Mouse (Mus musculus) megakaryocyte-erythroid progenitor cell, adult 5-6 weeks (primary cell): ENCODE measurements at regions not wholly inside any gene's neighbourhood (a gene's known extent, or its start where the extent isn't known, plus 50 kb on each side); places are given as distances from the start of the nearest gene placed in this dataset.

Experiments
- ATAC-seq: replicated peaks from 2 replicates; pipeline ENCODE4 v1.8.0; 2016; ENCODE audit warnings: mild to moderate bottlenecking, inconsistent platforms; ENCODE audit not compliant: severe bottlenecking, poor library complexity, low FRiP score, low TSS enrichment

DNA sequence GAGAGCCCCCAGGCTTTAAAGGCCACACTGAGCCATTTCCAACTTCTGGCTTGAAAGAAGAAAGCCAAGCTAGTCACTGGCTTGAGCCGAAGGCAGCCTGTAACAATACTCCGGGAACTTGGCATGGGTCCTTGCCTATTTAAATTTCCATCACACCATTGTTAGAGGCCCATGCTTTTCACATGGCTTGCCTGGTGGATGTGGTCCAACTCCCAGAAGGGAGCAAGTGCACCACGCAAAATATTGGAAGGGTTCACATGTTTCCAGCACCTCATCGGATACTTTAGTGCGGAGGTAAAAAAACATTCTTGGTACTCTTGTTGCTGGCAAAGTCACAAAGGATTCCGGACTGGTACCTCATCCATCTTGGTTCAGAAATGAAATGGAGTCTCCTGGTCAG is 426.8 kb upstream of the Gm765 start:
- no peak for ATAC-seq

DNA sequence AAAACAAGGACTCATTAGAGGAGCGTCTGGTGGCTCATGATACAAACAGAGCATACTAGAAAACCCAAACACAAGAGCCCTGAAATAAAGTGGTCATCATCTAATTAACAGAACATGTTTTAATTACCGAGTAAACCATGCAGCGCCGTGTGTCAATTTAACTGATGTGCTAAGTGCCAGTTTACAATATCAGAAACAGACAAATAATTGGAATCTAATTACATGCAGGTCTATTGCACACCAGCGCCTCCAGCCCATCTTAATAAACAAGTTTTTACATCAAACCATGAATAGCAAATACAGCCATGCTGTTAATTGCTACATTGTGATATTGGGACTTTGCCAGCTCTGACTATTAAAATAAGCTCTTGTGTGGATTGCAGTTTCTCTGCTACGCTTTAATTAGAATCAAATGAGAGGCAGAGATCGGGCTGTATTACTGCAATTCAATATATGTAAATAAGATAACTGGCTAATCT is 425.3 kb upstream of the Gm765 start:
- no peak for ATAC-seq

DNA sequence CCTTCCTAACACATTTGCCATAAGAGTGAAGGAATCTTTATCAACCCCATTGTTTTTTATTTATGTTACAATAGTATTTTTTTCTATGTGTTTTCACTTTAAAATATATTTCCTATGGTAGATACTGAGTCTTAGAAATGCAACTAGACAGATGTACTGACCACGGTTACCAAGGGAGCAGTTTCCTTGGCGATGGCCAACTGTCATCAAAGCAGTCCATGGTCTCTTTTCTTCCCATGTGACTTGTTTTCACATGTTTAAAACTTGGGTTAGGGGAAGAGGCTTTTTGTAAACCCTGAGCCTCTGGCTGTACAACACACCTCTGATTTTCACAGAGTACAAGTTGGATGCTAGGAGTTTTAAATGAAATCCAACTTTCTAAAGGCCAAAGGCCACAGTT is 411.9 kb upstream of the Gm765 start:
- ATAC-seq = no peak

DNA sequence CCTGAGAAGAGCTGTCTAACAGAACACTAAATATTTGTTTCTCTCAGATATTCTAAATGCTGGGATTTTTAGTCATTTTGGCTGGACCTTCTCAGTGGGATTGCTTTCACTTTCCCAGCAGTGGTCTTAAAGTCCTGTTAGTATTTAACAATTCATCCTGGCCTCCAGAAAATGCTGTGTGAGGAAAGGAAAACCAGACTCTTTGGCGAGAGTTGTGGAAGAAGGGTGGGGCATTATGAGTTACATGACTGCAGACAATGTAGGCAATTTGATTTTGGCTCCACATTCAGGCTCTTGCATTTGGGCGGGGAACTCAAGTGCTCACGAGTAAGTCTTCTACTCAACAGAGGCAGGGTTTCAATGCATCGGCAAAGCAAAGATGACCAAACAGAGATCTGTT is 406.1 kb upstream of the Gm765 start:
- ATAC-seq = no peak

DNA sequence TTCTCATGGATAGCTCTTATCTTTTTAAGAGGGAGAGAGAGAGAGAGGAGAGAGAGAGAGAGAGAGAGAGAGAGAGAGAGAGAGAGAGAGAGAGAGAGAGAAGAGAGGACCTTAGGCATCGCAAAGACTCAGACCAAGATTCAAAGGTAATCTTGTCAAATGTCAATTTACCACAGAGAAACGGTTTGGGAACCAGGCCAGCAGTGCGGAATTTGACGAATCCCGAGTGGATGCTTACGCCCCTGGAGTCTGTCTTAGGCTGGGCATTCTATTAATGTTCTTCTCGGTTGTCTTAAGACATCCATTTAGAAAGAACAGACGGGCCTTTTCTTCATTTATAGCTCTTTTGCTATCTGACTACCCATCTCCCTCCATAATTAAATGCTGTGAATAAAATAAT is 404.4 kb upstream of the Gm765 start:
- no peak for ATAC-seq

DNA sequence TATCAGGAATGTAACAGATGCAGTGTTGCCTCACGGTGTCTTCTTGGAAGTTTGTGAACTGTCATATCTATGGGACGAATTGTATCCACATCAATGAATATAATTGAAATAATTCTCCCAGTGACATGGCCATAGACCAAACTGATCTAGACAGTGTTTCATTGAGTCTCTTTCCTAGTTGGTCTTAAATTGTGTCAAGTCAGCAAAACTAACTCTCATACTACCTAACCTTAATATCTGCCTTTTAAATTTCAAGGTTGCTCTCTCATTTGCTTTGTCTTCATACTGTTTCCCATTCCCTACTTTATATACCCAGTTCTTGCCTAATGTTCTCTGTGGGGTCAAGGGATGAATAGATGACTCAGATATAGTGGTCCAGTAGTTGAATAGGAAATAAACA is 397.9 kb upstream of the Gm765 start:
- no peak for ATAC-seq

DNA sequence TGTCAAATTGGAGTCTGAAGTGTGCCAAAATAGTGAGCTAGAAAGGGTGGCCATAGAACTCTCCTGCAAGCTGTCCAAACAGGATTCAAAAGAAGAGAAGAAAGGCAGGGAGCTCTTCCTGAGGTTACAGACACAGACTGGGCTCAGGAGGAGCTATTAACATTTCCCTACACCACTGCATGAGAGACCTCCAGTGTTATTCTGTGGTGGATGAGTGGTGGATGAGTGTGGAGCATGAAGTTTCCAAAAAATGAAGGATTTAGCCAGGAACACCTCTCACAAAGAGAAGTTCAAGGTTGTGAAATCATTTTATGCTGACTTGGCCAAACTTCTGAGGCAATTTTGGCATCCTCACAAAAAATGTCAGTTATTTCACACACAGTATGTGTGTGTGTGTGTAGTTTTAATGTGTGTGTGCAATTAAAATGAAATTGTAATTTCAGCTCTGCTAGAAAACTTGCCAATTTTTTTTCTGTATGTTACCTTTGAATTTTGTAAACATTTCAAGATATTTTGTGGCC is 388.5 kb upstream of the Gm765 start:
- no peak for ATAC-seq

DNA sequence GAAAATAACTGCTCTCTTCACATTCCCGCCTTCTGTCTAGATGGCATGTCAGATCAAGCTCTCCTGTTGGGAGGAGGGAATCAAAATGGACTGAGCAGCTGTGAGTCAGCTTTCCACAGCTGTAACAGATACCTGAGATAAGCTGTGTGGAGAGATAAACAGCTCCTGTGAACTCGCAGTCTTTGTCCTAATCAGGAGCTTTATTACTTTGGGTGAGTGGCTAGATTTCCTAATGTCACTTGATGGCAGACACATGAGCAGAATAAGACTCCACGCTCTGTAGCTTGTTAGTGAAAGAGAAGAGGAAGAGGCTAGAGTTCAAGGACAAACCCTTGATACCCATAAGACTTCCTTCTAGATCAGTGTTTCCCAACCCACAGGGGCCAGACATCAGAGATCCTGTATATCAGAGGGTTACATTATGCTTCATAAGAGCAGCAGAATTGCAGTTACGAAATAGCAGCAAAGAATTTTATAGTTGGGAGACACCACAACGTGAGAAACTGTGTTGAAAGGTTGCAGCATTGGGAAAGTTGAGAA is 384.1 kb upstream of the Gm765 start:
- no peak for ATAC-seq

DNA sequence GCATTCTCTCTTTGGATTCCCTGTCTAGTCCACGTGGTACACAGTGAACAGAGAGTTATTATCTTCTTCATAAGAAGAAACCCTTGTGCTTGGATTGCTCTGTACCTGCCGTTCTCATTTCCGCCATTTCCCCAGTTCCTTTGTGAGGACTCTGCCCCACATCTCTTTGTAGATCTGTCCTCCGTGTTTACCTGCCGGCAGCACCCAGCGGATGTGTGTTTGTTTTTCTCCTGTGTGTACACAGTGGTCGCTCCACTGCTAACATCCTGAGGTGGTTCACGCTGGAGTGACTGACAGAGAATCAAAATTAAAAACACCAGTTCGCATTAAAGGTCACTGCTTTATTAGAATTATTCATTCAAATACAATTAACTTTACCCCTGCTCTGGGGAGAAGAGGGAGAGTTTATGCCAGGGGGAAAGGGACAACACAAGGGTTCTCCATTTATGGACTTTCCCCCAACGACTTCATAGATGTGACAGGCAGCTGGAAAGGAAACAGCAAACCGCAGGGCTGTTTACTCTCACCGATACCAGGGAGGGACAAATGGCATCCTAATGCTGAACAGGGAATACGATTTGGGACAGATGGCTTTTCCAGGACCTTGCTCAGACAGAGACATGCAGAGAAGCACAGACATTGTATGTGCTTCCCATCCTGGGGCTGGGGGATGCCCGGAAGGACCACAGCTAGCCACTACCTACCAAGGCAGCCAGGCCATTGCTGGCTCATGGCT is 362.5 kb upstream of the Gm765 start:
- ATAC-seq = no peak

DNA sequence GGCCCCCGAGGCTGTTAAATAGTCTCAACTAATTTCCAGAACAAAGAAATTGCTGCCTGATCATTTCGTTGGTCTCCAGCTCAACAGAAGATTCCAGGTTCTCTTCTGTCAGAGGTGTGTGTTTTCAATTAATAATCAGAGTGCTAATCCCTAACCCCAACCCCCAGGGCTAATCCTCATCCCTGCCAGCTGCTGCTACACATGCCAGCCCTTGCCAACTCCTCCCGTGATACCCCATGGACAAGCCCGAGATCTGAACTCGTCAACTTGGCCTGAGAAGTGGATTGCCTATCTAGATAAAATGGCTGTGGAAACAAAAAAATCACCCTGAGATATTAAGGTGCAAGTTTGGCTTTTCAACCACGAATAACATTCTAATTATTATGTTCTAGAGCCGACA is 355.0 kb upstream of the Gm765 start:
- no peak for ATAC-seq

DNA sequence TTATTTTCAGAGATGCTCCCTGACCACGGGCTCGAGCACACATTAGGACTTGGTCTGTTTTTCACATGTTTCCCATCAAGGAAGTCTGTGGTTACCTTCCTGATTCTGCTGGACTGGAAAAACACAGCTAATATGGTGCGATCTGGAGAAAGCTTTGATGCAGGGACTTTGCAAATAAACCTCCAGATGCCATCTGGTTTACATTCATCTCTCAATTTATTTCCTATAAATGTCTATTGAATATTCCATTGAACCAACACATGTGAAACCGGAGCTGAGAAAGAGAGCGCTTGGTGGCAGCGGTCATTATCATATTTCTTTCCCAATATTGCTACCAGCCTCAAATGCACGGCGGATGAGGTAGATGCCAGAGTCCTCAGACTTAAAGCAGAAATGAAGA is 350.9 kb upstream of the Gm765 start:
- no peak for ATAC-seq

DNA sequence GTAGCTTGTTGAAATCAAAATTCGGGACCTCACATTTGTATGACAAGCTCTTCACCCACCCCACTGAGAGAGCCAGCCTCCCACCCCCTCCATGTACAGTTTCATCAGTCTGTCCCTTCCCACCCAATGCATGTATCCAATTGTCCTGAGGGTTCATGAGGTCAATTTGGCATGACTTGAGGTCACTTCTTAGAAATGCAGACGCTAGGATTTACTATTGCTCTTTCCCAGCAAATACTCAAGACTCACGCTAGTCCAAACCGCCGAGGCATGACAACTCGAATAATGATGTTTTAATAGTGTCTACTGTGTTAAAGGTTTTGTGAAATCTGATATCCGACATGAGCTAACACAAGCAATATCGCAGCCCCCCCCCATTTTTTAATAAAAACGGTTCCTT is 347.6 kb upstream of the Gm765 start:
- no peak for ATAC-seq

DNA sequence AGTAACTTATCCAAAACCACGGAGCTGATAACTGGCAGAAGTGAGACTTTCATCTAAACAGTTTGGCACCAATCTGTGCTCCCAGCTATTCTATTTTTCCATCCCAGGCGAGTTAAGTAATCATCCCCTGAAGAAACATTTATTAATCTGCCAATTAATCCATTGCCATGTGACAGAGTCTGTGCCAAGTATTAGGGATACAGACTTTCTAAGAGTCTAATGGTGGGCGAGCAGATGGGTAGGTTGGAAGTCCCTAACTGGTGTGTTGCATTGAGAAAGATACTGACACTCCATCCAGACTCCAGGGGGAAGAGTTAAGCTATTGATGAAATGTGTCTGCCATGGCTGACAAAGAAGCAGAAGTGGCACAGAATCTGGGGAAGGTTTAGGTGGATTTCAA is 346.8 kb upstream of the Gm765 start:
- no peak for ATAC-seq

DNA sequence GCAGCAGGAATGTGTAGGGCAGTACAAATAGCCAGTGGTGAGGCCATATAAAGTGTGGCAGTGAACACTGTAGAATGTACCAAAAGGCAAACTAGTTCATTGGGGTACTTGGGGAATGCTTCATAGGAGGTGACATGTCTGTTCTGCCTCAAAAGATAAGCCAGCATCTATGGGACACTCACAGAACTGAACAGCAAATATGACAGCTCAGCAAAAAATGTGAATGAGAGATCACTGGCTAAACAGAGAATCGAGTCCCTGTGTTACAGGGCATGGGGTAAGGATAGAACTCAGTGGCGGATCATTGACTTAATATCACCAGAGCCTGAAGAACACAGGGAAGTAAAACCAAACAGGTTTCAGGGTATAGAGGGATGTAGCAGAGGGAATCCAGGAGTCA is 346.1 kb upstream of the Gm765 start:
- ATAC-seq = no peak

DNA sequence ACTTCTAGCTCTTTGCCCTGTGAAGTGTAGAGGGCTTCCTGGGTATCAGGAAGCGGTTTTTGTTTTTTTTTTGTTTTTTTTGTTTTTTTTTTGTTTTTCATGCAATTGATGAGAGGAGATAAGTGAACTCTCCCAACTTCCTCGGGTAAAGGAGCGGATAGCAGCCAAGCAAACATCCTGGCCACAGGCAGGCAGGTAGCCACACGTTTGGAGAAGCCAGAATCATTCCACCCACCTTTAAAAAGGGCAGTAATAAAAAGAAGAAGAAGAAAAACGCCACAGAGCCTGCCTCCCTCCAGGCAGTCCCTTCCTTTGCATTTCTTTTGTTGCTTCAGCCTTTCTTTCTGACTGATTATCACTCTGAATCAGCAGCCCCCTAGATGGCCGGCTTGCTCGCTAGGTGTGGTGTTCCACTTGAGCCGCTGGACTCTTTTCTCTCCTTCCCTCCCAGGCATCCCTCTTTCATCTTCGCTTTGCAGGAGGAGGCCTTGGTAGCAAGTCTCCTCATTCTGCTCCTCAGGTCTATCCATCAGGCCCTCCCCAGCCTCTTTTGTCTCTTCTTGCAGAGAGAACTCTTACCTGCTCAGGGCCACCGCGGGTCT is 323.9 kb upstream of the Gm765 start:
- ATAC-seq = no peak

DNA sequence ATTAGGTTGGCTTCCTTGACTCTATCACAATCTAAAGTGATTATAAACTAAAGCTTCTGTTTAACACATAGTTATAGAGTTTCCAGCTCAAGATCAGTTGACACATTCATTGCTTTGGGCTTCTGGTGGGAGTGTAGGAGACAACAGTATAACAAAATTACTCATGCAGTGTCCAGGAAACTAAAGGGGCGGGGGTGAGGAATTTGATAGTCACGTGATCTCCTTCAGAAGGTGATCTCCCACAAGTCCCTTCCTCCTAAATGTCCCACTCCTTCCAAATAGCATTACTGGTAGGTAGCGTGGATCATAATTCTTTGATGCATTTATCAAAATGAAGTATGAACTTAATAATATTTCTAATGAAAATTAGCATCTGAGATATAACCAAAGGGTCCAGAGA is 309.3 kb upstream of the Gm765 start:
- no peak for ATAC-seq

DNA sequence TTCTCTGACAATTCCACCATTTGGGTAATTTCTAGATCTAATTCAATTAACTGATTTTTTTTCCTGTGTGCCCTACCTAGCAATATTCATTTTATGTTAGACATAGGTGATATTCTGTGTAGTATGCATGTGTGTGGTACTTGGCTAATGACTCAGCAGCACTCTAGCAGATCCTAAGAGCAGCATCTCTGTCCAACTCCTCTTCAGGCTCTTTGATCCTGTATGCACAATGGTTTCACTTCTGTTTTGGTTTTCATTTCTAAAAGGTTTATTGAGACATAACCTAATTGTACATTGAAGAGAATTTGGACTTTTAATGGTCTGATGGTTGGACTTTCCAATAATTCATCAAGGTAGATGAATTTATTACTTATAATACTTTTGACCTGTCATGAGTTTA is 308.8 kb upstream of the Gm765 start:
- ATAC-seq = no peak

DNA sequence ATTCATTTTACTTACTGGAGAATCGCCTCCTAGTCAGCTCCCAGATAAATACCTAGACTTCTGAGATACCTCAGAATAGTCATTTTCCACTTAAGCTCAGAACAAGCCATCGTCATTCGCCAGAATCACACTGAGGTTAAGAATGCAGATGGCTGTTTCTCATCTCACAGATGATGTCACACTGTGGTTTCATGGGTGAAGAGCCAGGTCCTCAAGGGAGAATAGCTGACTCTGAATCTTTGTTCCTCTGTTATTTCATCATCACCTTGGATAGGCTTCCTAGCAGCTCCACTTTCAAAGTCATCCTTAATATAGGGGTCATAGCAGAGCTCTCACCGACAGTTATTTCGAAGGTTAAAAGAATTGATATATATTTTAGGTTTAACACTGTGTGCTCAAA is 297.8 kb upstream of the Gm765 start:
- ATAC-seq = no peak

DNA sequence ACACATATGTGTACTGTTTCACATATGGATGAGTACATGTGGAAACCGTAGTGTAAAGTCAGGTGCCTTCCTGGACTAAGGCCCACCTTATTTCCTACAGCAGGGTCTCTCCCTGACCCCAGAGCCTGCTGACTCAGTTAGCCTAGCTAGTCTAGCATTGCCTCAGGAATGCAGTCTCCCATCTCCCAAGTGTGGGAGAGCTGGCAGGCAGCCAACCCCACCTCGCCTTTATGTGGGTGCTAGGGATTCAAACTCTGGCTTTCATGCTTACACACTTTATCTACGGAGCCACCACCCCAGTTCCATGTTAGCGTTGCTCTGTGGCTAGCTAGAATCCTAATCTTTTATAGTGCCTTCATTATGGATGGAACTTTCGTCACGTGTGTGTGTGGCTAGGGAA is 293.3 kb upstream of the Gm765 start:
- ATAC-seq = no peak

DNA sequence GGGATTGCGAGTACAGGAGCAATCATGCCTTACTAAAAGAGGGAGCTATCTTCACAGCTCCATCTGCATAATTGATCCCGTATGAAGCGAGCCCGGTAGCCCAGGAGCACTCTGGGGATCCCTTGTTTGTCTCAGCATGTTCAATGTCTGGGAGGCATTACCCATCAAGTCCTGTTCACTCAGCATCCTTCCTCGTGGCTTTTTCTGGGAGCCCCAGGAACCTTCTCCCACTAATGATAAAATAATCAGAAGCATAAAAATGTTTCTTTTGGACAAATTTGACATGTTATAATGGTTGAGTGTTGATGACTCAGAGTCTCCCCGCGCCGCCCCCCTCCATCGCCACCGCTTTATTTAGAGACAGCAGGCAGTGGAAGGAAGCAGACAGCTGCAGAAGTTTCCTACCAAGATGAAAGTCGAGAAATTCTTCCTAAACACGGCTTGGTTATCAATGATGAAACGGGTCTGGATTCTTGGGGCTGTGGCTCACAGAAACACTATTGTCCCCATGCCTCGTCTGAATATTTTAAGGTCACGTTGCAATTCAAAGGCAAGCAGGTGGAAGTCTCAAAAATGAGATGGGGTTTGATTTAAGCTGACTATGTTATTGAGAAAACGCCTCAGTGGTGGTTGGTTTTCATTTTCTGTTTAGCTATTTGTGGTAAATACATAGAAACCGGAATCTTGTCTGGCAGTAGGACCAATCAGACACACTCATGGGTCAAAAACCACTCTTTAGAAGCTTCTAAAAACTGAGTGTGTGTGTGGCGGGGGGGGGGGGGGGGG is 289.9 kb upstream of the Gm765 start:
- no peak for ATAC-seq
